Mouse (Mus musculus) megakaryocyte, adult 5-6 weeks (primary cell): ENCODE data around the gene Plcl1. TPM values are rescaled to one million over a fixed set of nuclear protein-coding genes. Genes with fewer than 3 reads are reported as not detected.
A peak's percentile ranks its signal among the peaks of the same experiment; 100 is the strongest.

ENCODE experiments used
- ATAC-seq: 2 replicates; pipeline ENCODE4 v1.8.0; 2016; ENCODE audit warnings: mild to moderate bottlenecking, inconsistent platforms; ENCODE audit not compliant: poor library complexity, severe bottlenecking
- total RNA-seq, 2 experiments: library from RNA; stranded (forward) in 1 of 2; stranded (reverse) in 1 of 2; fragments of 153-499, 151-499 nt in 1 of 2; fragments of 221-1000, 200-1000 nt in 1 of 2; gene quantifications; 2 replicates each; pipeline versions ENCODE4 v1.2.3 to v1.2.4; 2015 to 2017

Gene Plcl1
- total RNA-seq, 2 experiments from 2014 or later = 0.62 to 1.0 TPM

DNA sequence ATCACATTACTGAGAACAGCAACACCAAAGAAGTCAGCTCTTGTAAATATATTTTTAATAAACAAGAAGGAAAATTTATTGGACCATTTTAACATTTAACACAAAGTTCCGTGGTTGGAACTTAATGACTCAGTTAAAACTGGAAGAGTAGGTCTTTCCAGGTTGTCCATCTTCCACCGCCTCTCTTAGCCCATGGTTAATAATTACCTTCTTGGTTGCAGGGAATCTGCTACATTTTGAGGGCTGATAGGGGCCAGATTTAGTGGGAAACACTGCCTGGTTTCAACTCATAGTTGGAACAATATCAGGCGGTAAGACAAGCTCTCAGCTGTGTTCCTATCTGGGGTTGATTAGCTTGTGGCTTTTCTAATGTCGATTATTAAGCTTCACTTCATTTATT lies 198.9 kb downstream of the Plcl1 start:
- no peak for ATAC-seq

DNA sequence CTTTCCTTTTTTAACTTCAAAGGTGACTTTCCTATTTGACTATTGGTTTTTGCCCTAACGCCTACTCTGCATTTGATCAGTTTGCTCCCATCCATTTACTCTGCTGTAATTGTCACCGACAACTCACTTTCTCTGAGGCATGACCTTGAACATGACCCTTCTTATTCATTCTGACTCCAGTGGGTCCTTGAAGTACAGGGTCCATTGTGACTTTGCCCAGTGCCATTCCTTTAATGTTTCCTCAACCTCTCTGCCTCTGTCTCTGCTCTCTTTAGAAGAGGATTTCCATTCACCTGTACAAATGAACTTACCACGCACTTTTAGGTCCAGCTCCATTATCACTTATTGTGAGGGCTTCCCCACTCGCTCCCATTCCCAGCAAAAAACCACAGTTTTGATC lies 199.7 kb downstream of the Plcl1 start:
- no peak for ATAC-seq

DNA sequence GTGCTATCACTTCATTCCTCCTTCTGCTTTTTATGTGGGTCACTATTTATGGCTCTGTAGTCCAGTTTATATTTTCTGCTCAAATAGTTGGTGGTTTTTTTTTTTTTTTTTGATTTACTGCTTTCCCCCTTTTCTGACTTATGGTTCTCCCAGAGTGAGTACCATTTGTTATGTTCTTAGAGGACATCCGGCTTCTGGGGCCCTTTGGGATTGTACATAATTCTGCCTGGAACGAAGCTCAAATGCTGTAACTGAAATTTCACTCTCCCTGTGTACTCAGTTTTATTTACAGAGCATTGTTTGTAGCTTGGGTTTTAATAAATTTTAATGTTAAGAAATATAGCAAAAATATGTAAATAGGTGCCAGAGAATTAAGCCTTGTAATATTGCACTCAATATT lies 200.2 kb downstream of the Plcl1 start:
- ATAC-seq = no peak

DNA sequence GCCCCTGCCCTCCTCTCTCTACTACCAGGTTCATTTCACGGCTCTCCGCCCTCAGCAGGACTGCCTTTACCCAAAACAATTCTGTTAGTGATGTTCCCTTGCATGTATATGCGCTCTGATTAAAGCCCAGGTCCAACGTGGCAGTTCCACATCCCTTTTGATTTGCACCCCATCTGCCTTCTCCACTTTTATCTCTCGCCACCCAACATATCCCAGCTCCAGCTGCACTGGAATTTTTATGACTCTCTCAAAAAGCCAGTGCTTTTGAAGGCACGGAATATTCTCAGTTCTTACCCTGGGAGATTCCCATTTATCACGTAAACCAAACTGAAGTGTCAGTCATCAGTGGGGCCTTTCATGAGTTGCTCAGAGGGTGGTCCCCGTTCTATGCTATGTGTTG lies 200.7 kb downstream of the Plcl1 start:
- ATAC-seq = no peak

DNA sequence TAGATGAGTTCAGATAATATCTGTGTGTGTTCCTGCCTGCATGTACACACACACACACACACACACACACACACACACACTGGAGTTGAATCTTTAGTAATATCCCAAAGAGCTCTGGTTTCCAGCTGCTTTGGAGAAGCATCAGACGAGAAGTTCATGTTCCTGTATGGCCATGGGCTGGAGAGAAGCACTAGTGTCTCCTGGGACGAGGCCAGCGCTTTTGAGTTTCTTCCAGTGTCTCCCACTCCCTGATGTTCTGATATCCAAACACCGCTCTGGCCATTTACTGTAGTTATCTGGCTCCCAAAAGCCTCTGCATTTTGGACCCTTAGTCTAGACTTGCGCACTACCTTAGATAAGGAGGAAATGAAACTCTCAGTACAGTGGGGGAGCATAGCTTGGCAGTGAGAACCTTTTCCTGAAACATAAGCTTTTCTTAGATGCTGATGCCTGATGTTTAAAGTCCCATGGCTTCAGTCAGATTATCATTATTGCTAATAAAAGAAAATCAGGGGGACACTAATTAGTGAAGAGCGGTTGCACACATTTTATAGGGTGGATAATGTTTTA lies 207.1 kb downstream of the Plcl1 start:
- ATAC-seq = no peak

DNA sequence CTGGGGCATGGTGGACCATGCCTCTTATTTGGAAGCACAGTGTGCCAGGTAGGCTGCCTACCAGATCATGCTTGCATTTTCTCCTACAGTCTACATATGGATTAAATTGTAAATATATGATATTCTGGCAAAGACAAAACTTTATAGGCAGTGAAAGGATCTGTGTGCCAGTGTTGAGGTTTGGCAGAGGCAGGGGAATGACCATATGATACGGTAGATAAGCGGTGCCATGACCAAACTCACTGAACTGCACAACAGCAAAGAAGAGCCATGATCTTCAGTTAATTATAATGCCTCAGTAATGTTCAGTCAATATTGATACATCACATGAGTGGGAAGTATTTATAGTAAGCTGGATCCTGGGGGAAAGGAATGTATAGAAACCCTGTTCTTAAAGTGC lies 212.1 kb downstream of the Plcl1 start:
- no peak for ATAC-seq

DNA sequence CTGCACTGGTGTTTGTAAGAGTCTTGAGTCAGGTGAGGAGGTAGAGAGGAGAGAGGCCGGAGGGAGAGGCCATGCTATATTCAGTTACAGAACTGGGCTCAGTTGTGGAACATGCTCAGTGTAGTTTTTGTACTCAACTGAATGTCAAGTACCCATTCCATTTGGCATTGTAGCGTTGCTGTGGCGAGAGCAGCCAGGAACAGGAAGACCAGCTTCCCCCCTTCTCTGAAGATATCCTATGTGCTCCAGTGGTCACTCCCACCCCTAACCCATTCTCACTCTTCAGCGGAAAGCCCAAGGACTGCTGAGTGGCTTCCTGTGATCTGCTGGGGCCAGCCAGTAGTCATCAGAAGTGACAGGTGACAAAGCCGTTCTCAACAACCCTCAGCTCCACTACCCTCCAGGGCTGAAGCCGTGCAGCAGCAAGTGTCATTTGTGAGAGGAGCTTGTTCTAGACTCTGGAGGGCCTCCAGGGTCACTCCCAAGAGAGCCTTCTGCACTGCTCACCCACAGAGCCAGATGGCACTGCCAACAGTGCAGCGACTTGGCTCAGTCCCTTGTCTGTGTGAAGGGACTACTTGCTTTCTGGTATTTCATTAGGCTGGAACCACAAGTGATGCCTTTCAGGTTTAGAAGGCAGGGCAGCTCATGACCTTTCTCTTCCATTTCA lies 213.0 kb downstream of the Plcl1 start:
- peak; percentile 10 for ATAC-seq

DNA sequence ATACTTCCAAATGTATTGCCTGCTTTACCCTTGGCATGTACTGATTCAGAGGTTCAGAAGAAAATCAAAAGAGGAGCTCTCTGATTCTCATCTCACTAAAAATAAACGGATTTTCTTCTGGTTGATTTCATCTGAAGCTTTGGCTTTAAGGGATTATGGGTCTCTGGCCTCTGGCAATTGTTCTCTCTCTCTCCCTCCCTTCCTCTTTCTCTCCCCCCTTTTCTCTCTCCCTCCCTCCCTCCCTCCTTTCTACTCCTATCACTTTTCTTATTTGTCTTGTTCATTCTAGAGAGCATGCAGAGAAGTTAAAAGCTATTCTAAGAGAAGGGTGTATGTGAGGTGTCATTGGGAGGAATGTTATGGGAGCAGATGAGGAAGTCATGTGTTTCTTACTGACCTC lies 225.8 kb downstream of the Plcl1 start:
- no peak for ATAC-seq

DNA sequence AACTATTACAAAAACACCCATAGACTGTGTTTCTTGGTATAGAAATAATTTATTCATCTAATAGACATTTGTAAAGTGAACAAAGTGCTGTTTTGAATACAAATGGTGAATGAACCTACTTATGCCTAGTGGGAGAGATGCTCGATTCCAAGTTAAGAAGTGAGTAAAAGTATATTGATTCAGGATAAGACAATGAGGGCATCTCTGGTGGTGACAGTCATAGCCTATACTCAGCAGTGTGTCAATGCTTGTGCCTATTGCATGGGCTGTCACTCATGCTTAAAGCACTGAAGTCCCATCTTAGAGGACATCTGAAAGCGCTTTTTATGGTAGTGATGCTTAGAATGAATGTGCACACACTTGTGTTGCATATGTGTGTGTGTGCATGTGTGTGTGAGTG lies 226.3 kb downstream of the Plcl1 start:
- ATAC-seq = no peak

DNA sequence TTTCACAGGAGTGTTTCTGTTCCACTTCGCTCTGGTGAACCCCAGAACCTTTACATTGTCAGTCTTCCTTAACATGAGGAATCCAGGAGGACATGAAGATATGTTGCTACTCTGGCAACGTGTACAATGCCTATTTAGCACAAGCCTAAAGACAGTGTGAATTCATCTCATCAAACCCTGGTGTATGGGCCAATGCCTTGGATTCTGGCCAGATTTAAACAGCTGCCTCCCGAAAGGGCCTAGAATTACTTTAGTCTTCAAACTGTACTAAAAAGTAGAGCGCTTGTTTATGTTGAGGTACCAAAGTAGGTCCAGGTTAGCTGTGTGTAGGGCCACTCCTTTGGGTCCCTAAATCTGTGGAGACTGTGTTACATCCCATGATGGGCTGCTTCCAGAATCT lies 227.6 kb downstream of the Plcl1 start:
- no peak for ATAC-seq

DNA sequence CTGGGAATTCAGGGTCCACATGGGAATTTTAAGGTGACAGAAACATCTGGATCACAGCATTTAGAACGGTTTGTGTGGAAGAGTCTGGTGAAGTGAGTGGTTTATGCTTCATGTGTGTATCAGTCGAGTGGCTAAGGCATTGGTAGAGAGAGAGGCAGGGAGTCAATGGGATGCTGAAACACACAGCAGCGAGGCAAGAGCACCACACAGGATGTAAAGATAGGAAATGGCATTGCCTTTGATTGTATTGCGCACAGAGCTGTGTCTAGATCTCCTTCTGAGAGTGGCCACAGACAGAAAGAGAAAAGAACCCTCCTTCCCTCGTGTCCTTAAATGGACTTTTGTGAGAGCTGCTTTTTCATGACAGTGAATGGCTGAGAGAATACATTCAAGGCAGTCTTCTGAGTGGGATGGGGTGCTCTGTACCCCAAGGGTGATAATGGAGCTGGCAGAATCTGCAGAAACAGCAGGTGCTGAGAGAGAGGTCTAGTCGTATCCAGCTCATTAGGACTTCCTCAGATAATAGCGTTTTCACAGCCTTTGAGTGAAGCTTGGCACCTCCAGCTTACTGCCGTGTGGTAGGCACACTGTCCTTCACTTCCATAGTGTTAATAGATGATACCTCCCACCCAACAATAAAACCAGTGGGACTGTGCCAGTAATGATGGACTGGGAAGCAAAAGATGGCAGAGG lies 253.9 kb downstream of the Plcl1 start:
- ATAC-seq = no peak

DNA sequence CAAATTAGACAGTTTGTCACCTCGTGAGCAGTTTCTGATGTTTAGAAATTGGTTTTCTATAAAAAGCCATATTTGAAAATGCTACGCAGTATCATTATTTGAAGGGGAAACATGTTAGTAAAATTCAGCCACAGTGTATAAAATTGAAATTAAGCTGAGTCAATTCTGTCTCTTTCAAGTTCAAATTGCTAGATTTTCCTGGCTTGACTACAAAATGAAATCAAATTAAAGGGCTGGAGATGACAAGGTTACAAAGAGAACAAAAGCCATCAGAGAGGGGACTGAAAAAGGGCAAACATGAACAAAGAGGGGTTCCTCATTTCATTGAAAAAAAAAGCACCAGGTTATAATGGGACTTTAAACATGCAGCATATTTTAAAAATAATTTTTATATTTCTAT lies 255.7 kb downstream of the Plcl1 start:
- no peak for ATAC-seq

DNA sequence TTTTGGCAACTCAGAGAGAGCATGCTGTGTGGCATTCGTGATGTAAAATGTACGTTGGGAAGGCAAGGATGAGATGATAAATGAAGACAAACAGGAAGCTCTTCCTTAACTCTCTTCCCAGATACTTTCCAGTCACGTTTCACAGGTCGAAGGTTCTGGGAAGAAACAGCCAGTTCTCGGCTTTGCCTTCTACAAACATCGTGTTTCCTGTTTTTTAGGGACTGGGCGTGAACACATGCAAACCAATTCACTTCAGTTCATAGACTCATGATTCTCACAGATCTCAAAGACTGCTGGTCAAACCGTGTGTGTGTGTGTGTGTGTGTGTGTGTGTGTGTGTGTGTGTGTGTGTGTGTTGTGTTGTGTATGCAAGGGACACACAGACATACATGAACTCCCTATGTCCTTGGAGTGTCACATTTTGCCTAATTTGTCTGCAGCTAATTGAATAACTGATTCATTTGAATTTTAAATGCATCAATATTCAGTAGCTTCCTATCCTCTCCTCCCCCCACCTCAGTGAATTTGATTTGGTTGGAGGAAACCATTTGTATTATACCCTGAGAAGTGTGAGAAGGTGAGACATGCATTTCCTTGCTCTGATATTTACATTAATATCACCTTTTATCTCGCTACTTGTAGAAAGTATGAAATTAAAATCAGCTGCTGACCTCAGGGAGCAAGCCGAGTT lies 259.6 kb downstream of the Plcl1 start:
- no peak for ATAC-seq

DNA sequence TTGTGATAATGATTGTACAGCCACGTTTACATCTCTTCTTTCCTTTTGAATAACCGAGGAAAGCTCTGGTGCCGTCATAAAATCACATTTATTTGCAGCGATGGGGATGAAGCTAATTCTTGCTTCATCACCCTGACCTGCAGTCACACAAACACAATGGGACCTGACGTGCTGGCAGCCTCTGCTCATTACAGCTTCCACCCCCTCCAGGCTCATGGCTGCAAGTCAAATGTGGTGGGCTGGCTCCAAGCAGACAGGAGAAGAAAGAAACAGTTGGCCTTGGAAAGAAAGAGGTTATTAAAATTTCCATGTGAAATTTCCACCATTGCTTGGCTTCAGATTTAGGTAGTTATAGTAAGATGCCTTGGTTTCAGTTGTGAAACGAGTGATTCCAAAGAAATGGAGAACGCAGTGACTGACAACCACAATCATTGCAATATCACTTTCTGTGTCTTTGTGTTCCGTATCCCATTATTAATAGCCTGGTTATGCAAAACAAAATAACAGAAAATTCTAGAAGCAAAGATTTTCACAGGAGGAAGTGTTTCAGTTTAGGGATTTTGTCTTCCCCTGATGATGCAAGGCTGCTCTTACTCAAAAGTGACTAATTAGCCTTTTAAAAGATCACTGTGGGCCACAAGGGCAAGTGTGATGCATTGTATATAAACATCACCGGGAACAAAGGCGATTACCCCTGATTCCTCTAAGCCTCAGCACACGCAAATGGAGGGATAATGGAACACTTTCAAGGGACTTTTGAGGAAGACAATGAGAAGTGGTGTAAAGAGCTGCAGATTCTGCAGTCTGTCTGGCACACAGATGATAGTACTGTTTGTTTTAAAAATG lies 260.3 kb downstream of the Plcl1 start:
- peak; percentile 83 for ATAC-seq

DNA sequence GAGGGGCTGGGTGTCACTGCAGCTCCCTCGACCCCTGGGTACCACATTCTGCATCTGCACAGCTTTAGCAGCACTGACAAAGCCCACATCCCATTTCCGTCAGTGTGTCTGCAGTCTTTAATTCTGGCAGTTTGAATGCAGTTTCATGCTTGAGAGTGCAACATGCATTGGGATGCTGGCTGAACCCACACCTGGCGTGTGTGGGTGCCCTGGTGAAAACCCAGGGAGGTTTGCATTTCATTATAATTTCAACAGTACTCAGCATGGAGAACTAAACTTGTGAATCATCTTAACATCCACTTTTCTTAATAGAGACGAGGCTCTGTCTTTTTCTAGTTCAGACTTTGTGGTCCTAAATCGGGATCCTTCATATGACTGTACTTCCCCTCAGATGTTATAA lies 261.1 kb downstream of the Plcl1 start:
- ATAC-seq = no peak

DNA sequence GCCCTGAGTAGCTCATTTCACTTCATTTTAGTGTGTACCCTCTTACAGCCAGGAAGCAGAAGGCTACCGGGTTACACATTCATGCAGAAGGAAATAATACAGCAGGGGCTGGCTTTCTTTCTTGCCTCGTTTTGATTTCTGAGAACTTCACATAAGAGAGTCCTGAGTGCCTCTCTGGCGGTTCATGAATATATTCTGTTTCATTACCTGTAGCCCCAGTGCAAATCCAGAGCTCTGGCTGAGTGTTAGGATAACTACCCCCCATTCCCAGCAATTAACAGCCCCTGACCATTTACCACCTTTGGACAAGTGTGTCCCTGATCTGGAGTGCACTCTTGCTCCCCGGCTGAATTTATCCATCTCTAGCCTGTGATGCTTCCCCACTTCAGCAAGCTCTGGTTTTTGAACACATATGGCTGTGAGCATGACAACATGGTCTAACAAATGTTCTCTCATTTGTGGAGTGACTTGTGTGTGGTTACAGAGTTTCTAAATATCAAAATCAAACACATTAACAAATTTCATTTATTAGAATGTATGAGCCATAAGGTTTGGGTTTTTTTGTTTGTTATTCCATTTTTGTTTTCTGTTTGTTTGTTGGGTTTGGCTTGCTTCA lies 263.0 kb downstream of the Plcl1 start:
- ATAC-seq = no peak

DNA sequence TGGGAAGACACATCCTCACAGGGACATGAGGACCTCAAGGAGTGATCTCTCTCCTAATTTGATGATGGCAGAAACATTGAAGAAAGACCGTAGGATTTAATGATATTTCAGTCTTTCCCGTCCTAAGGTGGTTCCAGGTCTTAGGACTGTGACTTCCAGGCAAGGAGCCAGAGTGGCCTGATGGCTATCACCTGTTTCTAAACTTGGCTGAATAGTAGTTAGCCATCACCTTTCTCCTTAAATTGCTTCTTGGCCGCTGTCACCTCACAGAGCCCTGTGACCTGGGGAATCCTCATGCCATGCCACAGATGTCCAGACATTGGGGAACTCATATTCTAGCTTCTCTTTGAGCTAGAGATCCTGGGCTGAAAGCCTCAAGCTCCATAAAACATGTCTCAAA lies 277.0 kb downstream of the Plcl1 start:
- no peak for ATAC-seq

DNA sequence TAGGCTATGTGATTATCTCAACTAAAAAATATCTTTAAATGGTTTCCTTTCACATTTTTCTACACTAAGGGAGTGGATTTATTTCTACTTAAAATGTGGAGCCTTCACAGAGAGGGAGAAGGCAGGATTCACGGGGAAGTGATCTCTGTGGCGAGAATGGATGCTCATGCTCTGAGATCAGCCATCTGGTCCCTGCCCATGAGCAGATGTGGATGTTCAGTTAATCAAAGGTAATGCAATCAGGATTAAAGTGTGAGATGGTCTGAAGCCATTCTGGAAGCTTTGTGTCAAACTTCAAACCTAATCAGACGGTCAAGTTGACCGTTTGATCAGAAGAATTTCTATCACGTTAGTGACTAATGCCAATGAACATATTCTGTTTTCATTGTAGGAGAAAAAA lies 280.5 kb downstream of the Plcl1 start:
- no peak for ATAC-seq

DNA sequence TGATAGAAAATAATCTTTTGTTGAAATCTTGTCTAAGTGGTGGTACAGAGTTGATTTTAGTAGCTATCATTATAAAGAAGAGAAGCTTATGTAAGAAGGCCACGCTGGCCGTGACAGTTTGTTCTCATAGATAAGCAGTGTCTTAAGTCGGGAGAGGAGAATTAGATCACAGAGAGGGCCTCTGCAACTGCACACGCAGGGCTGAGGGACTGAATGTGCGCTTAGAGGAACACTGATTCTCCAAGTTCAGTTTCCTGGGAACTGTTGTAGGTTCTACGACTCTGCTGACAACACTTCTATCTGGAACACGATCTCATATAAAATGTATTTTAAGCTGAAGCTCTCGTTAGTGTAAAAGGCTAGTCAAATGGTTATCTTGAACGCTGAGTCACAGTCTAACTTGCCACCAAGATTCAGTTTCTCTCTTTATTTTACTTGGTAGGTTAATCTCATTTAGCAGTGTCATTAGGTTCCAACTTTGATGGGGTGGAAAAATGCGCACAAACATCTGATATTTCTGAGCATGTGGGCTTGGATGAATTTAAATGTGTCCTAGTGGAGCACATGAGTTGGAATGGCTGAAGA lies 288.0 kb downstream of the Plcl1 start:
- ATAC-seq = no peak

DNA sequence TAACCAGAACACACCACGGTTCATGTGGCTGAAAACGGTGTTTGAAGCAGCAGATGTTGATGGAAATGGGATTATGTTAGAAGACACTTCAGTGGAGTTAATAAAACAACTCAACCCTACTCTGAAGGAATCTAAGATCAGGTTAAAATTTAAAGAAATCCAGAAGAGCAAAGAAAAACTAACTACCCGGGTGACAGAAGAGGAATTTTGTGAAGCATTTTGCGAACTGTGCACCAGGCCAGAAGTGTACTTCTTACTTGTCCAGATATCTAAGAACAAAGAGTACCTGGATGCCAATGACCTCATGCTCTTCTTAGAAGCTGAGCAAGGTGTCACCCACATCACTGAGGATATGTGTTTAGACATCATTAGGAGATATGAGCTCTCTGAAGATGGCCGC lies 290.5 kb downstream of the Plcl1 start:
- no peak for ATAC-seq
